Mouse (Mus musculus) thymus, postnatal 25 days (tissue): ENCODE results near the gene Apex2.
A peak's percentile ranks its signal among the peaks of the same experiment; 100 is the strongest.
"Not testable (repeated sequence)": the region's sequence is repeated elsewhere in the genome, so short reads cannot be mapped to it uniquely, and the experiment has no call there.

Experiments
- DNase-seq: peaks from one replicate; pipeline ENCODE4 v3.0.0; 2022

The Apex2 gene

GRCm38 (mm10) chrX:150486314-150487030, 103.2 kb downstream of the Apex2 start:
- DNase-seq = not testable (repeated sequence)

DNA sequence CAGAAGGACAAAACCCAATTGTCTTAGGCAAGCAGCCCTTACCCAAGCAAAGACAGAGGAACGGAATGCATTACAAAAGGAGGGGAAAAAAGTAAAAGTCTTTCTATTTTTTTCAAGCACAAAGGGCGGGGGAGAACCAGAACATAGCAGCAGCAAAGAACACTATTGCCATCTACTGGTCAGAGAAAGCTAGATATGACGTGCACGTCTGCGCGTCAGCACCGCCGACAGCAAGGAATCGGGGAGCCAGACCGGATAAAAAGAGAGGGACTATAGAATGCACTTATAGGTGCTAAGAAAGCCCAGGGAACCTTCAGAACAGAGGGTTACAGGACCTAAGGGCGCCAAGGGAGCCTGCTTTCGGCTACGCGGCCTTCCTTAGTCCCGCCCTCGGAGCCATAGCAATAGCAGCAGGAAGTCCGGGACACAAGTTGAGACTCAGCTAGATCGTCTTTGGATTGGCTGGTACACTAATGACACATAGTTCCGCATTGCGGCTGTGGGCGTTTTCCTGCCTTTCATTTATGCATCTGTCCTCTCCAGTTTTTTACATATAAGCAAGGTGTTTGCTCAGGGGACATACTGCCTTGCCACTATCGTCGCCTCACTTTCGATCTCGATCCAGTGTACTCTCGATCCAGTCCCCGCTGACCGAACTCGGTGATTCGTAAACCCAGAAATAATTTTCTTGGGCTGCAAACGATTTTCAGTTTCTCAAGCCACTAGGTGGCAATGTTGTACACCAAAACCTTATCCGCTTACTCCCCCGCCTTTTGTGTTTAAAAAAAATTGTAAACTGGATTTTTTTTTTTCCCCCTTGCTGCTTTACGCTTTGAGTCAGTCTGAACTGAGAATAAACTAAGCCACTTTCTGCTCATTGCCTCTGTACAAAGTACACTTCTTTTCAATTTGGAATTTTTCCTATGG, 111.6 kb downstream of the Apex2 start:
- peak; percentile 77 for DNase-seq

DNA sequence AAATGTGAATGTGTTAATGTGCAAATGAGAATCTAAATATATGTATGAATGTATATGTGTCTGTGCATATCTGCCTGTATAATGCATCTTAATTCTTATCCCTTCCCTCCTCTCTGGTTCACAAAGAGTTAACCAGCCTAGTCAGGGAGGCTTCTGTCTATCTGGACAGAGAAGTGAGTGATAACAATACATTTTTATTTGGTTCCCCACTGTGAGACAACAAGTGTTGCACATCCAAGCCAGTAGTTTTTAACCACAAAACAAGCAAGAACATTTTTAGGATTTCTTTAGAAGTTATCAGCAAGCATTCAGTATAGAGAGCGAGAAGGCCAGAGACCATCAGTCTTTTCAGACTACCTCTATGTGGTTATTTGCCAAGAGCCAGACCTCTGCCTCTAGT, 118.3 kb downstream of the Apex2 start:
- no peak for DNase-seq
